Mouse (Mus musculus) forebrain, embryonic 13.5 days (tissue): ENCODE data around the gene Cracr2a. TPM values are rescaled to one million over a fixed set of nuclear protein-coding genes. Genes with fewer than 3 reads are reported as not detected.
A peak's percentile ranks its signal among the peaks of the same experiment; 100 is the strongest.

Experiments
- ATAC-seq: fragments of 200-750 bp; cut with Nextera tagmentation; 2 replicates; pipeline ENCODE4 v1.8.0; 2017
- H3K27ac ChIP-seq: fragments of 300-500 bp; sonication (generic); 2 replicates; pipeline ENCODE4 v1.5.1; 2015; ENCODE audit warnings: inconsistent platforms, mild to moderate bottlenecking, moderate library complexity
- H3K27me3 ChIP-seq: fragments of 300-500 bp; sonication (generic); 2 replicates; pipeline ENCODE4 v1.6.1; 2015; ENCODE audit warnings: mild to moderate bottlenecking, inconsistent platforms
- H3K36me3 ChIP-seq: fragments of 300-500 bp; sonication (generic); 2 replicates; pipeline ENCODE4 v1.6.1; 2015; ENCODE audit warnings: mild to moderate bottlenecking, inconsistent platforms; ENCODE audit not compliant: poor library complexity, severe bottlenecking
- H3K4me1 ChIP-seq: fragments of 300-500 bp; sonication (generic); 2 replicates; pipeline ENCODE4 v1.6.1; 2015; ENCODE audit warnings: inconsistent platforms
- H3K4me2 ChIP-seq: fragments of 300-500 bp; sonication (generic); 2 replicates; pipeline ENCODE4 v1.6.1; 2015; ENCODE audit warnings: inconsistent platforms, mild to moderate bottlenecking, moderate library complexity
- H3K4me3 ChIP-seq: fragments of 300-500 bp; sonication (generic); 2 replicates; pipeline ENCODE4 v1.5.1; 2015; ENCODE audit warnings: mild to moderate bottlenecking, inconsistent platforms
- H3K9ac ChIP-seq: fragments of 300-500 bp; sonication (generic); 2 replicates; pipeline ENCODE4 v1.6.1; 2015; ENCODE audit warnings: mild to moderate bottlenecking, inconsistent platforms
- H3K9me3 ChIP-seq: fragments of 300-500 bp; sonication (generic); replicated peaks from 2 replicates; pipeline ENCODE4 v1.6.1; 2016; ENCODE audit warnings: inconsistent platforms
- WGBS: fragments of 180-500 bp; shearing (Covaris S2); methylation state at CpG from one replicate; pipeline ENCODE4 v1.1.7; 2015; 5-methylcytosine and 5-hydroxymethylcytosine counted together
- polyA plus RNA-seq: library from polyadenylated mRNA; unstranded; fragments of >200 nt; fragmentation: Nextera tagmentation; extraction: Ambion mirVana; gene quantifications from 2 replicates; pipeline ENCODE4 v1.2.1, GENCODE M21; 2015

Gene Cracr2a
- polyA plus RNA-seq, 1 experiment from 2014 or later = 0.19 TPM

DNA sequence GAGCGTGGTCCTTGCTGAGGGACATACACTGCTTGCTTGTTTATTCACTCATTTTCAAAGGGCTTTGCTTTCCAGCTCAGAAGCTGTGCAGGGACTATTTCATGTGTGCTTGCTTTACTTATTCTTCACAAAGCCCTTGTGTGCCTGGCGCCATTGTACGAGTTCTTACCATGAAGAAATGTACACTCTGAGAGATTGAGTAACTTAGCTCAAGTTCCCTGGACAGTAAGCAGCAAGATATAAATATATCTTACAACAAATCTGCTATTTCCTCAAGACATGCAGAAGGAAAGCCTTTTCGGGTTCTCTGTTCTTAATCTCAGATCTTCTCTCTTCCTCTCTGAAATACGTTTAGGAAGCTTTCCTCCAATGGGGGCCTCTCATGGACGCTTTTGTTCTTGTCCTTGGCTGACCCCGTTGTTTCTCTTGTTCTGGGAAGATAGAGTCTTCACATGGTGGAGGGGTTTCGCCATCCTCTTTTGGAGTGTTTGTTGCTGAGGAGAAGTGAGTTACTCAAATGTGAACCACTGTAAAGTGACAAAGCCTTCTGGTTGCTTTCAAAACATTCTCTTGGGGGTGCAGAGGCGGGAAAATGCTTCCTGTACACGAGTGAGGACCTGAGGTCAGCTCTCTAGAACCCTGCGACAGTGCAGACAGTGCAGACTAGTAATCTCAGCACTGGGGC, 12.8 kb downstream of the Cracr2a start:
- H3K9ac ChIP-seq = no peak overlapping the region
- H3K4me2 ChIP-seq = no peak overlapping the region
- no peaks in the 10 kb centered on the region for H3K36me3 ChIP-seq
- H3K4me3 ChIP-seq = no peak overlapping the region
- WGBS = 82% methylated on average over 11 of the region's 11 CpGs
- ATAC-seq = no peak
- H3K9me3 ChIP-seq = no peaks in the 10 kb centered on the region
- H3K27ac ChIP-seq = no peak overlapping the region
- no peaks in the 10 kb centered on the region for H3K4me1 ChIP-seq
- H3K27me3 ChIP-seq = no peaks in the 10 kb centered on the region

DNA sequence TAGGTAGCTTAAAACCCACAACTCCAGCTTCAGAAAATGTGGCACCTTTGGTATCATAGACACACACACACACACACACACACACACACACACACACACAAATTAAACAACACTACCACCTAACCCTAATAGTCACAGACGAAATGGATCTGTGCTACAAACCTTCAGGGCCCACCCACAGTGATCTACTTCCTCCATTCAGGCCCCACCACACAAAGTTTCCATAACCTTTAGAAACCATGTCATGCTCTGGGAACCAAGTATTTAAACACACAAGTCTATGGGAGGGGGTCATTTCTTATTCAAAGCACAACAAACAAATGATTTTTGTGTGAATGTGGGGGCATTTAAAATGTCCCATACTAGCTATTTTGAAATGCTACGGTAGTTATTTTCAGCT, 14.1 kb downstream of the Cracr2a start:
- H3K36me3 ChIP-seq = no peaks in the 10 kb centered on the region
- H3K4me2 ChIP-seq = no peak overlapping the region
- H3K4me1 ChIP-seq = no peaks in the 10 kb centered on the region
- no peak overlapping the region for H3K9ac ChIP-seq
- H3K9me3 ChIP-seq = no peaks in the 10 kb centered on the region
- no peak for ATAC-seq
- no peak overlapping the region for H3K27ac ChIP-seq
- no peaks in the 10 kb centered on the region for H3K27me3 ChIP-seq
- no peak overlapping the region for H3K4me3 ChIP-seq
- WGBS = 86% methylated on average over 2 of the region's 2 CpGs

DNA sequence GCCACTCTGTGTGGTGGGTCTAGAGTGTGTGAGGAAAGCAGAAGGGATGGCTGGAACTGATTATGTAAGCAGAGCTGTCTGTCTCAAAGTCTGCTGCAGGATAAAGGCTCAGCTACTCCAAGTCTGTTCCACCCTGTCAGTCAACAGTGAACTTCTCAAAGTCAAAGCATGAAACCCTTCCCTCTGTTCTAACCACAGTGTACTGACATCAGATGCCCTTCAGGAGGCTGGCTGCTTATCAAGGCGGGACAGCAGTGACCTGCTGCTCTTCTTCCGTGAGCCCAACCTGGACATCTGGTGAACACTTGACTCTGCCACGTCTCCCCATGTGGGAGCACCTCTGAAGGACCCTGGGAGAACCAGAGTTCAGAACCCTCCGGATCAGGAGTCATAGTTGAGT, 16.6 kb downstream of the Cracr2a start:
- Histone ChIP-seq H3K4me1 (peaks cover 8% of the 10 kb centered on the region), H3K4me2 (no peak overlapping the region)

DNA sequence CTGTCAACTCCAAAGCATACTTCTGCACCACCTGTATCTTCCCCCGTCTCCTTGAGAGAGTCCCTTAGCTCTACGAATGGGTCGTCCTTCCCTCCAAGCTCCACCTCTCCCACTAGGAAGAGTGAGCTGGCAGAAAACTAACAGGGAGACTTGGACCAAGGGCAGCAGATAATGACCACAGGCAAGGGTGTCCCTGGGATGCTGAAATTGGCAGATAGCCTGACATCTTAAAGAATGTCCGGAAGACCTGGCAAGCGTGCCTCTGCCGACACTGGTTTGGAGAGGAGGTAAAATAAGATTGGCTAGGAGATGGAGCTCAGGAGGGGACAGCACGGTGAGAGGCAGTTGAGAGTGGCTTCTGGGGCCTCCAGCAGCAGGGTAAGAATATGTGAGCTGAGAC, 17.2 kb downstream of the Cracr2a start:
- H3K4me3 ChIP-seq = no peak overlapping the region
- H3K27me3 ChIP-seq = no peaks in the 10 kb centered on the region
- H3K36me3 ChIP-seq = no peaks in the 10 kb centered on the region
- H3K9ac ChIP-seq = no peak overlapping the region
- no peak overlapping the region for H3K27ac ChIP-seq
- no peak for ATAC-seq
- H3K9me3 ChIP-seq = no peaks in the 10 kb centered on the region
- H3K4me1 ChIP-seq = peaks cover 9% of the 10 kb centered on the region
- 84% methylated on average over 7 of the region's 7 CpGs for WGBS
- no peak overlapping the region for H3K4me2 ChIP-seq

More for the DNA sequence above, 16.6 kb downstream of the Cracr2a start:
- no peak overlapping the region for H3K4me3 ChIP-seq
- H3K27me3 ChIP-seq = no peaks in the 10 kb centered on the region
- no peak overlapping the region for H3K27ac ChIP-seq
- ATAC-seq = no peak
- H3K36me3 ChIP-seq = no peaks in the 10 kb centered on the region
- no peak overlapping the region for H3K9ac ChIP-seq
- WGBS = 84% methylated on average over 4 of the region's 4 CpGs
- no peaks in the 10 kb centered on the region for H3K9me3 ChIP-seq

DNA sequence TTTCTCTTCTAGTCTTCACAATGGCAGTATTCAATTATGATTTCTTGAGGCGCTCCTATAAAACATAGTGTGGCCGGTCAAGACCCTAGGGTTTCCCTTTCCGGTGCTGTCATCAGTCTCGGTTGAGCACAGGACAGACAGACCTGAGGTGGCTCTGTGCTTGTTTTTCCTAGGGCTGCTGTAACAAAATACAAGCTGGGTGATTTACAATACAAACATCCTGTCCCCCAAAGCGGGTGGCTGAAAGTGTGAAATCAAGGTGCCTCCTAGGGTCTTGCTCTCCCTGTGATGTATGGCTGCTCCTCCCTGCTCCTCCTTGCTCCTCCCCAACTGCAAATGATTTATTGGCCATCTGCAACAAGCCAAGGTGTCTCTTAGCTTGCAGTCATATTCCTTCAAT, 17.7 kb downstream of the Cracr2a start:
- Histone ChIP-seq H3K36me3 (no peaks in the 10 kb centered on the region), H3K9ac (no peak overlapping the region), H3K27ac (no peak overlapping the region), H3K9me3 (no peaks in the 10 kb centered on the region), H3K4me3 (no peak overlapping the region), H3K4me2 (no peak overlapping the region), H3K4me1 (peaks cover 9% of the 10 kb centered on the region), H3K27me3 (no peaks in the 10 kb centered on the region)
- no peak for ATAC-seq
- 92% methylated on average over 5 of the region's 5 CpGs for WGBS

DNA sequence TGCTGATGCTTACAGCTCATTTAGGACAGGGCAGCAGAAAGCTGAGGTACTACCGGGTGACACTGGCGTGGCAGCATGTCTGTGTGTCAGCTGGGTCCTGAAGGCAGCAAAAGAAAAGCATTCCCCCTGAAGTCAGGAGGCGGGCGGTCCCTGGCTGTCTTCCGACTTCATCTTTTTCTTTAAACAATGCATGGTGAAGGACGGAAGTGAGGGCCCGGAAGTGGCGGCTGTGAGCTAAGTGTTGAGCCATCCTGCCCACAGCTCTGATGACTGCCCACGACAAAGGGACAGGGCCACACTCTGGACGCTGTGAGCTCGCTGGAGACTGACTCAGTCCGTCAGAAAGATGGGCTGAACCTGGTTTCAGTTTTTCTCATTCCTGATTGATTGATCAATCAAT, 20.8 kb downstream of the Cracr2a start:
- Histone ChIP-seq H3K4me1 (peaks cover 9% of the 10 kb centered on the region), H3K27ac (no peak overlapping the region), H3K4me3 (no peak overlapping the region), H3K4me2 (peak overlapping the region; percentile 51), H3K9me3 (no peaks in the 10 kb centered on the region), H3K9ac (peak overlapping the region; percentile 50; the same call in 1 of the 2 replicates), H3K27me3 (no peaks in the 10 kb centered on the region), H3K36me3 (no peaks in the 10 kb centered on the region)
- ATAC-seq = 0 out of 2 replicates have a peak, but pooled peaks have one; percentile 4
- WGBS = 61% methylated on average over 12 of the region's 12 CpGs

DNA sequence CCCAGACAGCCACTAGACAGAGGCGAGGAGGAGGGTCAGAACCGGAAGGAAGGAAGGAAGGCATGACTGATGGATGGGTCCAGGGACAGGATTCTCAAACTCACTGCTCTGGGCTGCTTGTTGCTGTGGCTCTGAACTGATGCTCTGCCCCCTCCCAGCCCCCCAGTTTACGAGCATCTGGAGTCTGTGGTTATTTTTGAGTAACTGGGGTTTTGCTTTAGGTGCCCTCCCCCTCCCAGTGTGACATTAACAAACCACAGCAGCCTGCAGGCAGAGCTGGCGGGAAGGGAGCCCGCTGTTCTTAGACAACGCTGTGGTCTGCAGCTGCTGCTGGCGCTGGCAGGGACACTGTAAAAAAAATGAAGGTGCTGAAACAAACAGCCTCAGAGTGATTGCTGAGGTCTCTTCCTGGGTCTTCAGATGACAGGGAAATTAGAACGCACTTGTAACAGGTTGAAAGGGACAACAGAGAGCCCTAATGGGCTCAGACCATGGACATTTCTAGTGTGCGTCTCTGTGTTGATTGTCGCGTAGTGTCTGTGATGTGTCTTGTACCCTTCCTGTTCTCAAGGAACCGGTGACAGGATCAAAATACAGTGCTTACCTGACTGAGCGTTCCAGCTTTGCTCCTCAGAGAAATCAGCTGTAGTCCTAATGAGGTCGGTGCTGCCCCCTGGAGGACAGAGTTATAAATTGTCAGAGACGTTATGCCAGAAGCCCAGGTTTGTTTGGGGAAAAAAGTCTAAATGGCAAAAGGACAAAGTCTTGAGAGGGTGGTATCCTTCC, 21.4 kb downstream of the Cracr2a start:
- H3K27ac ChIP-seq = peak overlapping the region; percentile 12
- H3K4me1 ChIP-seq = peaks cover 9% of the 10 kb centered on the region
- H3K36me3 ChIP-seq = no peaks in the 10 kb centered on the region
- H3K4me2 ChIP-seq = peak overlapping the region; percentile 51
- peak overlapping the region; percentile 50 for H3K9ac ChIP-seq
- H3K9me3 ChIP-seq = no peaks in the 10 kb centered on the region
- no peaks in the 10 kb centered on the region for H3K27me3 ChIP-seq
- 0 out of 2 replicates have a peak overlapping the region, but pooled peaks have one; percentile 10 for H3K4me3 ChIP-seq
- peak; percentile 77 for ATAC-seq
- WGBS = 13% methylated on average over 15 of the region's 15 CpGs

DNA sequence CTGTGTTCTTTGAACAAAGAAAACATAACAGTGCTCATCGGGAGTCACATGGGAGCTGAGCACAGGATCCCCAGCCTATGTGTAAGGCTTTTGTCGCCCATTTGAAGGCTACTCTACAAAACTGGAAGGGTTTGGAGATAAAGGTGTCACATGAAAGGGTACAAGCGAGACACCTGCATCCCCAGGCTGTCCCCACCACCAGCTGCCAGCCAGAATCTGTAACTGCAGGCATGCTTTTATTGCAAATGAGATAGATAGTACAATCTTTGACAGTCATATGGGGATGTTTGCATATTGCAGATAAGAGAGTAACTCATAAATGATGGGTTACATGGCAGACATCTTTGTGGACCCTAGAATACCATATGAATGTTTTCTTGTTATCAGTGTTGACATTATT, 30.3 kb downstream of the Cracr2a start:
- ATAC-seq = no peak
- Histone ChIP-seq H3K9me3 (no peaks in the 10 kb centered on the region), H3K9ac (no peak overlapping the region), H3K27ac (no peak overlapping the region), H3K4me3 (no peak overlapping the region), H3K4me1 (peaks cover 13% of the 10 kb centered on the region; the same call in 1 of the 2 replicates), H3K4me2 (no peak overlapping the region), H3K36me3 (no peaks in the 10 kb centered on the region), H3K27me3 (no peaks in the 10 kb centered on the region)
- WGBS = 73% methylated on average over 3 of the region's 3 CpGs

DNA sequence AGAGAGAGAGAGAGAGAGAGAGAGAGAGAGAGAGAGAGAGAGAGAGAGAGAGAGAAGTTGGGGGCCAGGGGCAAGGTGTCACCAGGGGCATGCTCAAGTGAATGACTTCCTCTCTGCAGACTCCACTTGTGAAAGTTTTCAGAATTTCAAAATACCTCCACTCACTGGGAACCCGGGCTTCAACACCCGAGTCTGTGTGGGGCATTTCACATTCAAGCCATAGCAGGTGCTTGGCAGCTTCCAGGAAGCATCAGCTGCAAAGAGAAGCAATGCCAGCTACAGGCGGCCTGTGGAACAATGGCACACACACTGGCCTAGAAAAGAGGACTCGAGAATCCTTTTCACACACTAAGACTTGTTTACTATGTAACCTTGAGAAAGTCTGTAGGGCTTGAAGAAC, 32.3 kb downstream of the Cracr2a start:
- Histone ChIP-seq H3K4me3 (no peak overlapping the region), H3K4me1 (peaks cover 18% of the 10 kb centered on the region; the same call in 1 of the 2 replicates), H3K27ac (no peak overlapping the region), H3K9me3 (no peaks in the 10 kb centered on the region), H3K4me2 (no peak overlapping the region), H3K36me3 (no peaks in the 10 kb centered on the region), H3K9ac (no peak overlapping the region), H3K27me3 (no peaks in the 10 kb centered on the region)
- whole genome bisulfite sequencing = 30% methylated on average over 4 of the region's 4 CpGs
- ATAC-seq = no peak

DNA sequence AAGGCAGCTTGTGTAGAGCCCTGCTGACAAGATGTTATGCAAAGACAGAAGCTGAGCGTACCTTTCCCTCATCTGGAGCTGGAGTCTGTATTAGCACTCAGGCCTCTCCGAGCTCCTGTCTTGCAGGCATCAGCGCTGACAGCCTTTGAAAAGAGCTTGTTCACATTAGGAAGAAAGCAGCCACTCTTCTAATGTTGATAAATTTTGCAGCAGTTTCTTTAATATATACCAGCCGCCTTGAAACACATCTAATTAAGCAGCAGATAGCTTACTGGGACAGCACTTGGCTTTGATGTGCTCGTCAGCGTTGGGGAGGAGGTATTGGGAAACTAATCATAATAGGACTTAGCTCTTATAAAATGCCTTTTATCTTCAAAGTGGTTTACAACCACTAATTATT, 38.1 kb downstream of the Cracr2a start:
- Histone ChIP-seq H3K36me3 (no peaks in the 10 kb centered on the region), H3K4me3 (no peak overlapping the region), H3K27ac (peak overlapping the region; percentile 33; the same call in 1 of the 2 replicates), H3K4me1 (peaks cover 20% of the 10 kb centered on the region), H3K4me2 (no peak overlapping the region), H3K9me3 (no peaks in the 10 kb centered on the region), H3K27me3 (no peaks in the 10 kb centered on the region), H3K9ac (no peak overlapping the region)
- 31% methylated on average over 6 of the region's 6 CpGs for WGBS
- ATAC-seq = 0 out of 2 replicates have a peak, but pooled peaks have one; percentile 41

DNA sequence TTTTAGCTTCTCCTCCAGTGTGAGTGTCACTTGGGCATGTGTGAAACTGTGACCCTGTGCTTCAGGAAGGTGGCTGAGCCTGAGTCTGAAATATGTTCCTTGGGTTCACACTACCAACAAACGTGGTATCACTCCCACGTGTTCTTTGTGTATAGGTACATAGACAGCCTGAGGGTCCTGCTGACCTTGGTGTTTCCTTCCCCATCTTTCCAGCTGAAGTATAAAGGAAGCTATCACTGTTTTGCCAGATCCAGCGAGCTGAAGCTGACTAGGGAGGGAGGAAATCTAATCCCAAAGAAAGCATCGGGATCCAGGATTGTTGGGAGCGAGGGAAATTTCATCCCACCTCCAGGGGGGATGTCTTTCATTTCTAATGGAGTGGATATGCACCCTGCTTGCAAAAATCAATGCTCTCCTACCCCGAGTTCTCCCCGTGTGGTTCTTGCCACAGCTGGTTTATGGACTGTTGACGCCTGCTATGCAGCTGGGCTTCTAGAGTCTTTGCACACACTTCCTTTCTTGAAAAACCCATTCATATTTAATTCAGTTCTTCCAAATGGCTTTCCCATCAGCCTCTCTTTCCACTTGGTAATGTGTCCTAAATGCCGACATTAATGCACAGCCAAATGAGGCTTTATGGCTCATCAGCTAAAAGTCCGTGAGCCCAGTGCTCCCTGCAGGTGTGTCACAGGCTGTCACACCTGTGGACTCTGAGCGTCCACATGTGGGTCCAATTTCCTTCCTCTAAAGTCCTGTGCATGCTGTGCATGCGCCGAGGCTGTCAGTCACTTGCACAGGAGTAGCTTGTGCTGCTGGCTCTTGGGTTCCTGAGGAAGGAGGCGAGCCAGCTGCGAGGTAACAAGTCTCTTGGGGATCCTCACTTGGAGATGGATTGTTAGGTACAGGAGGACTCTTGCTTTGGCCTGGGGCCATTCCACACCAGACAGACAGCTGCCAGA, 44.2 kb downstream of the Cracr2a start:
- peak; percentile 55; the same call in 1 of the 2 replicates for ATAC-seq
- WGBS = 68% methylated on average over 15 of the region's 15 CpGs
- no peaks in the 10 kb centered on the region for H3K4me1 ChIP-seq
- H3K27ac ChIP-seq = no peak overlapping the region
- no peaks in the 10 kb centered on the region for H3K27me3 ChIP-seq
- H3K36me3 ChIP-seq = no peaks in the 10 kb centered on the region
- H3K4me2 ChIP-seq = no peak overlapping the region
- H3K4me3 ChIP-seq = no peak overlapping the region
- H3K9ac ChIP-seq = no peak overlapping the region
- no peaks in the 10 kb centered on the region for H3K9me3 ChIP-seq

DNA sequence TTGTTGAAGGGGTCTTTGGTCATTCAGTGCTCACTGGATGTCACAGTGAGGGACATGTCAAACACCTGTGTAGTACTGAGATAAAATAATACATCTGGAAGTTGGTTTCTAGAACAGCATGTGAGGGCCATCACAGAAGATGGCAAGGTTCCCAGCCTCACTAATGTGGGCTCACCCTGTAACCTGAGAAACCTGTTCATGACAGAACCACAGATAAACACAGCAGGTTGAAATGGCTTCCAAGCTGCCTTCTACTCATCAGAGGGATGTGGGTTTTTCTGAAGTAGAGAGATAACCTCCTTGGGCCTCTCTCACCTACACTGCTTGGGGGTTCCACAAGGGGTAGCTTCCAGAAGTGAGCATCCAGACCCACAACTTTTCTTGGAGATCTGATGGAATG, 48.5 kb downstream of the Cracr2a start:
- H3K27me3 ChIP-seq = no peaks in the 10 kb centered on the region
- H3K36me3 ChIP-seq = no peaks in the 10 kb centered on the region
- H3K4me3 ChIP-seq = no peak overlapping the region
- peaks cover 8% of the 10 kb centered on the region for H3K4me1 ChIP-seq
- H3K4me2 ChIP-seq = no peak overlapping the region
- no peaks in the 10 kb centered on the region for H3K9me3 ChIP-seq
- H3K9ac ChIP-seq = no peak overlapping the region
- no peak overlapping the region for H3K27ac ChIP-seq
- no peak for ATAC-seq
